Mouse (Mus musculus) cerebellum, adult (tissue): ENCODE measurements around the gene Maml2.
A peak's percentile ranks its signal among the peaks of the same experiment; 100 is the strongest.

Experiments used
- ATAC-seq: cut with Nextera tagmentation; 2 replicates; pipeline ENCODE4 v1.9.2; 2017; ENCODE audit warnings: mild to moderate bottlenecking, moderate library complexity, mixed read lengths; ENCODE audit not compliant: insufficient number of reproducible peaks, low FRiP score, low TSS enrichment

The Maml2 gene

GRCm38 (mm10) chr9:13297668-13298512 lies at the start of gene Maml2:
Maml2 (plus strand) TSS chr9:13297957.
- ATAC-seq: peak; percentile 51

GRCm38 (mm10) chr9:13248104-13248503 lies 49.7 kb upstream of the Maml2 start:
- no peak for ATAC-seq

DNA sequence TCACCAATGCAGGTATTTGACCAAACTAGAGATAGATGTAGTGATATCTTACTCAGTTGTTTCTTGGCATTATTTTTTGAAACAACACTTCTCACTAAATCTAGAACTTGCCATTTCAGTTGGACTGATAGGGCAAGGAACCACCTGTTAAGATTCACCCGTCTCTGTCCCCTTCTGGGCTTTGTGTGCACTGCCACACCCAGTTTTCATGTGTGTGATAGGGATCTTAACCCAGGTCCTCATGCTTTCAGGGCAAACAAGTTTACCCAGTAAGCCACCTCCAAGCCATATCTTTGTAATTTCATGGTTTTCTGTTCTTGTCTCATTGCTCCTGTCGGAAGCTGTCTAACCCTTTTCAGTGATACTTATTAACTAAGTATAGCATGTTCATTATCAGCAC lies 46.5 kb upstream of the Maml2 start:
- ATAC-seq: no peak

GRCm38 (mm10) chr9:13256726-13257125 lies 41.0 kb upstream of the Maml2 start:
- no peak for ATAC-seq

DNA sequence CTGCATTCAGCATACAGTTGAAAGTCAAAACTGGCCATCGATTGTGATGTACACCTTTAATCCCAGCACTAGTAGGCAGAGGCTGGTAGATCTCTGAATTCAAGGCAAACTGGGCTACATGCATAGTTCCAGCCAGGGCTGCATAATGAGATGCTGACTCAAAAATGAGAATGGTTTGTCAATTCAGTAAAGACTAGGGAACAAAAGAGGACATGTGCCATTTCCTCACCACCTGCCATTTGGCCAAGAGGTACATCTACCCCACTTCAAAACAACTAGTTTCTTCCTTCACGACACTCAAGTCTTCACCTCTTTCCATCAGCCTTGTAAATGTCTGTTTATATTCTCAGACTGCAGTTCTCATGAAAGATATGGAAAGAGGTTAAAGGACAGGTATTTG lies 39.6 kb upstream of the Maml2 start:
- ATAC-seq: no peak

GRCm38 (mm10) chr9:13260980-13261379 lies 36.8 kb upstream of the Maml2 start:
- no peak for ATAC-seq

DNA sequence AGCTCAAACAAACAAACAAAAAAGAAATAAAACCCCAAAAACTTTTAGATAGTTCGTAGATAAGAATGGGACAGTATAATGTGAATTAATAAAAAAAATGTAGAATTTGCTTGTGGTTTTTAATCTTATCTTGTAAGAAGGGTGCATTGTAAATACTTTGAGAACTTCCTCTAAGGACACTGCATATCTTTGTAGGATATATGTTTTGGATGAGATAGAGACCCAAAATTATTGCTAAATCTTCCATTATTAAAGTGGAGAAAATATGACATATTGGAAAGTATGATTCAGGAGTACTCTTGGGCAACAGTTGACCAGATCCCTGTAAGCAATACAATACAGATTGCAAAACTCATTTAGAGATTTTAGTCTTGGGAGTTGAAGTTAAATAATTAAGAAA lies 24.5 kb upstream of the Maml2 start:
- ATAC-seq: no peak

DNA sequence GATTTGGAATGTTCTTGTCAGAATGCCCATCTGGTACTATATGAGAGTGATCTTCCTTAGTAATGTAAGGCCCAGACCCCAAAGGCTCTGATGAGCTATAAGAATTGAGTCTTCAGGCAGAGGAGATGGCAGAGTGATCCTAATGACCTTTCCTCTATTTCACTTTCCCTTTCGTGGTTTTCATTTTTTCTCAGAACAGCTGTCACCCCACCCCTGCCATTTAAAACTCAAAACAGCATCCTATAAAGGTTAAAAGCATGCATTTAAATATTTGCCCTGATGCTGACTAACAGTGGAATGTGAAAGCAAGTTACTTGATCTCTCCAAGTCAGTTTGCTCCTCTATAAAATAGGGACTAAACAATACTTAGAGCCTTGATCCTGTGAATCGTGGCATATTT lies 10.3 kb upstream of the Maml2 start:
- no peak for ATAC-seq

GRCm38 (mm10) chr9:13296274-13297121 lies 1.3 kb upstream of the Maml2 start:
- ATAC-seq: peak; percentile 87

GRCm38 (mm10) chr9:13297122-13297667 lies 562 bp upstream of the Maml2 start:
- no peak for ATAC-seq

- ATAC-seq: no peak
These were observed 739 bp downstream of the Maml2 start for GRCm38 (mm10) chr9:13298513-13298878.

DNA sequence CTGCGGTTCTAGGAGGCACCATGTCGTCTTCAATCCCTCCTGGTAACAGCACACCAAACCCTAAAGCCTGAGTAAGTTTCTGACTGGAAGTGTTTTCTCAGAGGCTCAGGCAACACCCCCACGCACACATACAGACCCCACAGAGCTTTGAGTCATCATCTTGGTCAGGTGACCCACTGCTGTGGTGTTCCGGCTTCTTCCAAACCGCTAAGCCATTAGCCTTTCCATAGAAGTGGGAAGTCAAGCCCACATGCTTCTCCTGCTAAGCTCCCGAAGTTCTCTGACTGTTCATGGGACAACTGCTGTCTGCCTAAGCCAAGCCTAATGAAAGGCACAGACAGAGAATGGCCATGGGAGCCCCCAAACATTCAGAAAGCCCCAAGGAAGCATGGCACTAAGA lies 1.4 kb downstream of the Maml2 start:
- no peak for ATAC-seq

DNA sequence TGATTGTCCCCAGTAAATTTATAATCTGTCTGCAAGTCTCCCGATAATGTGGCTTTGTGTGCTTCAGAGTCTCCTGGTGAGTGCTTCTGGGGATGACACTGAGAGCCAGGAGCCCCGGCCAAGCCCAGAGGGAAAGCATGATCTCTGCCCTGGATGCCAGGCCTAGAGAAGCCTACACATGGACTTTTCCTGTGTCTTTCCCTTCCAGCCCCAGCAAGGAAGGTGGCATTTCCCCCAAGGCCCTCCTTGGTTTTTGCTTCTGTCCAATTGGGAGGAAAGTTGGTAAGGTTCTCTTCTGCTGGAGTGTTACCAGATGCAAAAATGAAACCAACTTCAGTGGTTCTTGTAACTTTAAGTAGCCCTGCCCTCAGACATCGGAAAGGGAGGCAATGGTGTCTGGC lies 2.3 kb downstream of the Maml2 start:
- ATAC-seq: no peak

GRCm38 (mm10) chr9:13300891-13301782 lies 3.4 kb downstream of the Maml2 start:
- no peak for ATAC-seq

DNA sequence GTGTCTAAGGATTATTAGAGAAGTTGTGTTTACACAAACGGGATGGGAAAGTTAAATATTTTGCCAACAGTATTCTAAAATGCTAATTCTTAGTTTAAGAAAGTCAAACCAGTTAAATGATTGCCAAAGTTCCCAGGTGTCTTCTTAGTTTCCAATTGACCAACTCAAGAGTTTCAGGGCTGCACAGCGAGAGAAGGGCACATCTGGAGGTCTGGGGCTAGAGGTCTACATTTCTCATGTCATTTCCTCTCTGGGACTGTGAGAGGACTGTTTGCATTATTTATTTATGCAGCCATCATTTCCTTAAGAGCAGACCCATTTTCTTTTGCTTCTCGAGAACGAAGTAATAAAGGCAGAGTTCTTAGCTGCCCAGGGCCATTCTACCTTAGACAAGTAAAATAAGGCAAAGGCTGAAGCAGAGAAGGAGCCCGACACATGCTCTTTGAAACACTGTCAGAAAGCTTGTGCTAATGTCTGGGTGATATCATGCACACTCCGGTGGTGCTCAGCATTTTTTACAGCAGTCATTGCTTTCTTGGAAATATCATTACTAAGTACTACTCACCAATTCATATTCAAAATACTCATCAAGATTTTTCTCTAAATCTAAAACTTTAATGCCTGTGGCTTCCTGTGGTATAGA lies 4.5 kb downstream of the Maml2 start:
- no peak for ATAC-seq

- no peak for ATAC-seq
These were observed 5.5 kb downstream of the Maml2 start for GRCm38 (mm10) chr9:13303099-13303771.

GRCm38 (mm10) chr9:13303976-13304375 lies 6.2 kb downstream of the Maml2 start:
- ATAC-seq: no peak

DNA sequence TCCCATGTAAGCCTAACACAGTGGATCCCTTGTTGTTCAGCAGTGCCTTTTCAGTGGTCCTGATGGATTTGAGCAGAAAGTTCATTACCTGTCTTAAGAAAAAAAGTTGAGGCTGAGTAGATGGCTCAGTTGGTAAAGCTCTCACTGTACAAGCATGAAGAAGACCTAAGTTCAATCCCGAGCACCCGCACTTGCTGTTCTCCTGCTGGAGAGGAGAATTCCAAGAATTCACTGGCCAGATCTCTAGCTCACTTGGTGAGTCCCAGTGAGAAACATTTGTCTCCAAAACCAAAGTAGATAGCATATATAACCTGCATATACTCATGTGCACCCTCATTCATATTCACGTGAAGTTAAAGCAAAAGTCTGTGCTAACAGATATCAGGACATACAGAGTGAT lies 8.7 kb downstream of the Maml2 start:
- no peak for ATAC-seq

DNA sequence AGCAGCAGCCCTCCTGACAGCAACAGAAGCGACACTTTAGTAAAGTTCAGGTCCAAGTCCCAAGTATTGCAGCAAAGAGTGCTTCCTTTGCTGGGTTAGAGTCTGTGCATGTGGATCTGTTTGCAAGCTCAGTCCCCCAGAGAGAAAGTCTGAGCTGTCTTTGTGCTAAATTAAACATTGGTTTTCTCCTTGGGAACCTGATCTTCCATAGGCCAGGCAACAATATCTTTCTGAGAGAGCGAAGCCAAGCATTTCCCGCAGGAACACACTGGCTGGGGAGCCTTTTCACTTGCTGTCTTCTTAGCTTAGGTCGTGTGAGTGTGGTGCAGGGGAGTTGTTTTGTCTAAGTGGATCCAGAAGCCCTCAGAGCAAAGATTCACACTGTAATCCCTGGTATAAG lies 9.5 kb downstream of the Maml2 start:
- no peak for ATAC-seq
